Mouse (Mus musculus): ENCODE results near the gene Zbtb22.
"Not testable (repeated sequence)": the region's sequence is repeated elsewhere in the genome, so short reads cannot be mapped to it uniquely, and the experiment has no call there.

Gene Zbtb22

DNA sequence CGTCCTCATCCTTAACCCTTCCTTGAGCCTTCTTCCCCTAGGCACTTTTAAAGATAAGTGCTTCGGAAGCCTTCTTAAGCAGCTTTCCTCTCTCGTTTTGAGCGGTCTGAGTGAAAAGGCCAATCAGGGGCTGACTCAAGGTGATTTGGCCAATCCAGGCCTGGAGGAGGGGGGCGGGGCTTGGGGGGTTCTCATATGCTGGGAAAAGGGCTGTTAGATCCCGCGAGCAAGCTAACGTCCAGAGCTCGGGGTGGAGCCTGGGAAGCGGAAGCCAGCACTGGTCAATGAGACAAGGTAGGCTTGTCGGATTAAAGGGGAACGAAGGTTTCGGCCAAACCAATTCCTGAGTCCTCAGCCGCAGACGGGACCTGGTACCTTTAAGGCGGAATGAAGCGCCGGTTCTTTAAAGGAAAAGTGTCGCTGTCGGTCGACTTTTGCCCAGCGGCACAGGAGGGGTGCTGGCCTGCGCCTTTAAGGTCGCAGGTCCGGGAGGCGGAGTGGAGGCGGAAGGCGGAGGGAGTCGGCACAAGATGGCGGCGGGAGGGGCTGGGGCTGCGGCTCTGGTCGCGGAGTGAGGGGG is at the start of gene Zbtb22, which contains the start of gene Tapbp:
Gene Zbtb22 (plus strand): TSS at position 234 of the 580 bp plus-strand sequence.
Gene Tapbp (plus strand): TSS at position 229 of the 580 bp plus-strand sequence.
- in situ Hi-C loops (cut with MboI; ENCODE audit: low pct_unique_long_range_greater_than_20kb in 1 of 2, low sequenced_read_pairs in 2 of 2, unreplicated experiment in 1 of 2), result no loop called here

GRCm38 (mm10) chr17:33873537-33873936 is 42.2 kb upstream of the Zbtb22 start, which contains the start of gene Gm7029:
Gene Gm7029 (plus strand): TSS chr17:33873837.
- in situ Hi-C loops (cut with MboI; ENCODE audit: low pct_unique_long_range_greater_than_20kb in 1 of 2, low sequenced_read_pairs in 2 of 2, unreplicated experiment in 1 of 2), result not testable (repeated sequence)

- in situ Hi-C loops (cut with MboI; ENCODE audit: low pct_unique_long_range_greater_than_20kb in 1 of 2, low sequenced_read_pairs in 2 of 2, unreplicated experiment in 1 of 2), result no loop called here
Observed at GRCm38 (mm10) chr17:33874411-33874810, 41.3 kb upstream of the Zbtb22 start.

DNA sequence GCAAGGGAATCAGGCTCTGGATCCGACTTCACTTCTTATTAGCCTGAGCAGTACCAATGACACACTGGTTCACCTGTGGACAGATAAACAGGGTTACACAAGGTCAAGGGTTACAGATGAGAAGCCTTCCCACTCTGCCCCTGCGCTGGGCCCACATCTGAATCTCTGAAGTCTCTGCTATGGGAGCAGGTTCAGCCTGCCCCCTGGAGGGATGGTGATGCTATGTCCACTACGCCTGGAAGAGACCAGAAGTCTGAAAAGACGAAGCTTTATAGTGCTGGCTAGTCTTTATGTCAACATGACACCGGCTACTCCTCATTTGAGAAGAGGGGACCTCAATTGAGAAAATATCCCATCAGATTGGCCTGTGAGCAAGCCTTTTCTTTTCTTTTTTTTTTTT is 39.9 kb upstream of the Zbtb22 start:
- in situ Hi-C loops (cut with MboI; ENCODE audit: low pct_unique_long_range_greater_than_20kb in 1 of 2, low sequenced_read_pairs in 2 of 2, unreplicated experiment in 1 of 2), result not testable (repeated sequence)

GRCm38 (mm10) chr17:33884320-33884719 is 31.4 kb upstream of the Zbtb22 start:
- in situ Hi-C loops (cut with MboI; ENCODE audit: low pct_unique_long_range_greater_than_20kb in 1 of 2, low sequenced_read_pairs in 2 of 2, unreplicated experiment in 1 of 2), result not testable (repeated sequence)

DNA sequence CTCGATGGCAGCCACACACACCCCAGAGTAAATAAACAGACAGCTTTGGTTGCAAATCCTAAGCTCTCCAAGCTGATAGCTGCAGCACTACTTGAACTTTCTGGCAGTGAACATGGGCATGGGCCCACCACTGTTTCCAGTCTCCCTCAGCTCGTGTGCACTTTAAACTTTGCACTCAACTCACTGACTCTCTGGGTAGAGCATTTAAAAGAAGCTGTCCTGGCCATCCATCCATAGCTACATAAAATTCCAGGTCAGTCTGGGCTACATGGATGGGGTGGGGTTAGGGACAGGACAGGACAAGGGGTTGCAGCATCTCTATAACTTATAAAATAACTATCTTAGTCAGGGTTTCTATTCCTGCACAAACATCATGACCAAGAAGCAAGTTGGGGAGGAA is 27.9 kb upstream of the Zbtb22 start:
- in situ Hi-C loops (cut with MboI; ENCODE audit: low pct_unique_long_range_greater_than_20kb in 1 of 2, low sequenced_read_pairs in 2 of 2, unreplicated experiment in 1 of 2), result not testable (repeated sequence)

GRCm38 (mm10) chr17:33888230-33888629 is 27.5 kb upstream of the Zbtb22 start:
- in situ Hi-C loops (cut with MboI; ENCODE audit: low pct_unique_long_range_greater_than_20kb in 1 of 2, low sequenced_read_pairs in 2 of 2, unreplicated experiment in 1 of 2), result not testable (repeated sequence)

GRCm38 (mm10) chr17:33889941-33890532 is 25.7 kb upstream of the Zbtb22 start:
- in situ Hi-C loops (cut with MboI; ENCODE audit: low pct_unique_long_range_greater_than_20kb in 1 of 2, low sequenced_read_pairs in 2 of 2, unreplicated experiment in 1 of 2), result loop anchor here in 1 of 2 experiments (5.0 kb wide), 1 partner anchor 42 kb away; no protein-coding TSS in a partner anchor

DNA sequence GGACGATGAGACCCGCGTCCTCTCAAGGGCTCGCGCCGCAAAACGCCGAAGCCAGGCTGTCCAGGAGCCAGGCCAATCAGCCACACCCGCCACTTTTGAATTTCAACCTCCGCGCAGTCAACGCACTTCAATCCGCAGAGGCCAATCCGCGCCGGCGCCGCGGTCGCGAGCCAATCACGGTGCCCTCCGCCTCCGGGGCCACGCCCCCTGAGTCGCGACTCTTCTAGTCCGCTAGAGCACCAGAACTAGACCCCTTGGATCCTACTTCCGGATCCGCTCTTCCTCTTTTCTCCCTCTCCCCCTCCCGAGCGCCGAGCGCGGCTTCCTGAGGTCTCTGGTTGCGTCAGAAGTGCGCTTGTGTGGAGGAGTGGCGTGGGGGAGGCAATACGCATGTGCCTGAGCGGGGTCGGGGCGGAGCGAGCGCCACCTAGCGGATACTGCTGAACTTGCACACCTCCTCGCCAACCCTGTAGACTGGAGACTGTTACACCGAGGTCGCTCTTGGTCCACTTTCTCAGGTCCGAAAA is 25.1 kb upstream of the Zbtb22 start, which contains the start of gene Kifc1:
Gene Kifc1 (minus strand): TSS at position 129 of the 527 bp plus-strand sequence.
- in situ Hi-C loops (cut with MboI; ENCODE audit: low pct_unique_long_range_greater_than_20kb in 1 of 2, low sequenced_read_pairs in 2 of 2, unreplicated experiment in 1 of 2), result loop anchor here in 1 of 2 experiments (5.0 kb wide), 1 partner anchor 42 kb away; no protein-coding TSS in a partner anchor

GRCm38 (mm10) chr17:33891357-33891756 is 24.3 kb upstream of the Zbtb22 start:
- in situ Hi-C loops (cut with MboI; ENCODE audit: low pct_unique_long_range_greater_than_20kb in 1 of 2, low sequenced_read_pairs in 2 of 2, unreplicated experiment in 1 of 2), result loop anchor here in 1 of 2 experiments (5.0 kb wide), 1 partner anchor 41 kb away; no protein-coding TSS in a partner anchor

- in situ Hi-C loops (cut with MboI; ENCODE audit: low pct_unique_long_range_greater_than_20kb in 1 of 2, low sequenced_read_pairs in 2 of 2, unreplicated experiment in 1 of 2), result loop anchor here in 1 of 2 experiments (5.0 kb wide), 1 partner anchor 40 kb away; no protein-coding TSS in a partner anchor
Observed at GRCm38 (mm10) chr17:33891892-33892291, 23.8 kb upstream of the Zbtb22 start.

GRCm38 (mm10) chr17:33892429-33892828 is 23.3 kb upstream of the Zbtb22 start:
- in situ Hi-C loops (cut with MboI; ENCODE audit: low pct_unique_long_range_greater_than_20kb in 1 of 2, low sequenced_read_pairs in 2 of 2, unreplicated experiment in 1 of 2), result loop anchor here in 1 of 2 experiments (5.0 kb wide), 1 partner anchor 40 kb away; no protein-coding TSS in a partner anchor

DNA sequence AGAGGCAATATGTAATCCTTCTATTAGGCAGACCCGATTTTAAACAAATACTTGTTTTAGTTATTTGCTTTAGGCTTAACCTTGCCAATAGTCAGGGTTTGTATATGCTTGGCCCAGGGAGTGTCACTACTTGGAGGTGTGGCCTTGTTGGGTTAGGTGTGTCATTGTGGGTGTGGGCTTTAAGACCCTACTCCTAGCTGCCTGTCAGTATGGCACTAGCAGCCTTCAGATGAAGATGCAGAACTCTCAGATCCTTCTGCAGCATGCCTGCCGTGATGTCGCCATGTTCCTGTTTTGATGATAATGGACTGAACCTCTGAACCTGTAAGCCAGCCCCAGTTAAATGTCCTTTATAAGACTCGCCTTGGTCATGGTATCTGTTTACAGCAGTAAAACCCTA is 22.7 kb upstream of the Zbtb22 start:
- in situ Hi-C loops (cut with MboI; ENCODE audit: low pct_unique_long_range_greater_than_20kb in 1 of 2, low sequenced_read_pairs in 2 of 2, unreplicated experiment in 1 of 2), result loop anchor here in 1 of 2 experiments (5.0 kb wide), 1 partner anchor 39 kb away; no protein-coding TSS in a partner anchor

DNA sequence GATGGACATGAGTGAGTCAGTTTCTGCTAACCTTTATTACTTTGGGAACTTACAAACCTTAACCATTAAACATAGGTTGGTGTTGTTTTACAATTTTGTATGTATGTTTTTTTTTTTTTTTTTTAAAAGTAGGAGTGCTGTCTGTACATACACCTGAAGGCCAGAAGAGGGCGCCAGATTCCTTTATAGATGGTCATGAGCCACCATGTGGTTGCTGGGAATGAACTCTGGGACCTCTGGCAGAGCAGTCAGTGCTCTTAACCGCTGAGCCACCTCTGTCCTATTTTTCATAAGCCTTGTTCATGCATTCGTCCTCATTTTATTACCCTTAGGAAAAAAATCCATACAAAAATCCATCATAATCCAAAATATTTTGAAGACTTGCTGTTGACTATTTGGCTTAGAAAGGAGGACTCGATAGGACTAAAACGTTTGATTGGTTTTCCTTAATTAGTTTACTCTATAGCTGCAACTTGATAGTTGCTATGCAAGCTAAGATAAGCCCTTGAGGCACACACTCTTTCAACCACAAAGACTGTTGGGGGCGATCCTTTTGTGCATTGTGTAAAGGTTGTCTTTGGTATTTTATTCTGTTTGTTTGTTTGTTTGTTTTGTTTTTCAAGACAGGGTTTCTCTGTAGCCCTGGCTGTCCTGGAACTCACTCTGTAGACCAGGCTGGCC is 18.4 kb upstream of the Zbtb22 start:
- in situ Hi-C loops (cut with MboI; ENCODE audit: low pct_unique_long_range_greater_than_20kb in 1 of 2, low sequenced_read_pairs in 2 of 2, unreplicated experiment in 1 of 2), result no loop called here

DNA sequence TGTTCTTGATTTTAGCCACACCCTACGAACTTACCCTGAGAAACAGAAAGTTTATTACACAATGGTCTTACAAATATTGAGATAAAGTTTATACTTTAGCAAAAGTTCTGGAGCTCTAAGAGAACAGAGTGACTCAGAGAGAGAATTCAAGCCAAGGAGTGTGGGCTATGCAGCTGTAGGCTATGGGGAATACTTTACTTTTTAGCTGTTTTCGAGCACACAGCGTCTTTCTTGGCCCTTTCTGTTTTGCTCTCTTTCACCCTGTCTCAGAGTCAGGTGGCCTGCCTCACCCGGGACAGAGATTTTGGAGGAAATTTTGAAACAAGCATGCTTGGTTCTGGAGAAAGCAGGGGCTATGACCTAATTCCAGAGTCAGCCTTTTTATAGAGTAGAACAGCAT is 17.5 kb upstream of the Zbtb22 start:
- in situ Hi-C loops (cut with MboI; ENCODE audit: low pct_unique_long_range_greater_than_20kb in 1 of 2, low sequenced_read_pairs in 2 of 2, unreplicated experiment in 1 of 2), result not testable (repeated sequence)

- in situ Hi-C loops (cut with MboI; ENCODE audit: low pct_unique_long_range_greater_than_20kb in 1 of 2, low sequenced_read_pairs in 2 of 2, unreplicated experiment in 1 of 2), result no loop called here
Observed at GRCm38 (mm10) chr17:33899642-33900041, 16.1 kb upstream of the Zbtb22 start.

GRCm38 (mm10) chr17:33900281-33900988 is 15.3 kb upstream of the Zbtb22 start:
- in situ Hi-C loops (cut with MboI; ENCODE audit: low pct_unique_long_range_greater_than_20kb in 1 of 2, low sequenced_read_pairs in 2 of 2, unreplicated experiment in 1 of 2), result no loop called here

DNA sequence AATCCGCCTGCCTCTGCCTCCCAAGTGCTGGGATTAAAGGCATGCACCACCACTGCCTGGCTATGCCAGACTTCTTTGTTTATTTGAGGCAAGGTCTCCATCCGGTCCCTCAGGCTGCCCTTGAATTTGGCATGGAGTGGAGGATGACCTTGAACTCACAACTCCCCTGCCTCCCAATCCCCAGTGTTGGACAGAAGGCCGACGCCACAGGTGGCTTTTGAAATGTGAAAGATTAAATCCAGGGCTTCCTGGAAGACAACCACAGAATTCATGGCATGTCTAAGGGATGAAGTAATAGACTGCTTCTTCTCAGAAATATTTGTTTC is 14.8 kb upstream of the Zbtb22 start:
- in situ Hi-C loops (cut with MboI; ENCODE audit: low pct_unique_long_range_greater_than_20kb in 1 of 2, low sequenced_read_pairs in 2 of 2, unreplicated experiment in 1 of 2), result no loop called here

Measured in mouse embryonic stem cell (cell line).